Comparison of ENCODE assay signal across 18 mouse cellular contexts in genomic region chr15:93358346-93359095, GRCm38 (mm10).
"Had no signal": no experiment of that assay in that cellular context is flagged by ENCODE, and none has a peak within 500 bp of the region (broad histone marks: within the 10 kb centered on the region; RNA-seq: fewer than 3 reads in every experiment).

No protein-coding gene starts in this region.

- H3K9ac ChIP-seq: kidney, embryonic 15.5 days; limb, embryonic 13.5 days; liver, embryonic 13.5 days; lung, embryonic 14.5 days had no signal

- H3K27me3 ChIP-seq: kidney, embryonic 15.5 days; limb, embryonic 13.5 days; liver, embryonic 13.5 days had no signal

- H3K27ac ChIP-seq: kidney, embryonic 15.5 days; limb, embryonic 10.5 days; limb, embryonic 13.5 days; liver, embryonic 13.5 days; macrophage; stomach, postnatal 0 days had no signal

- H3K36me3 ChIP-seq: kidney, embryonic 15.5 days; limb, embryonic 10.5 days; limb, embryonic 13.5 days; liver, embryonic 13.5 days had no signal

- H3K4me2 ChIP-seq: kidney, embryonic 15.5 days; limb, embryonic 13.5 days; liver, embryonic 13.5 days; lung, embryonic 14.5 days; midbrain, embryonic 11.5 days had no signal

- ATAC-seq: lung, postnatal 0 days had no signal

- H3K4me1 ChIP-seq: kidney, embryonic 15.5 days; limb, embryonic 10.5 days; limb, embryonic 13.5 days; liver, embryonic 13.5 days had no signal

- H3K4me3 ChIP-seq: kidney, embryonic 15.5 days; limb, embryonic 10.5 days; limb, embryonic 13.5 days; liver, embryonic 13.5 days had no signal

- H3K9me3 ChIP-seq: kidney, embryonic 15.5 days; limb, embryonic 10.5 days; limb, embryonic 13.5 days; liver, embryonic 13.5 days had no signal

- DNase-seq: kidney, adult 11 months; kidney, adult 8-10 months; kidney, postnatal 14 days; kidney, postnatal 4 days; liver, embryonic 13.5 days; lung, embryonic 14.5 days; midbrain, embryonic 14.5 days; right cerebral cortex, adult 18-20 months; right cerebral cortex, postnatal 14 days; right cerebral cortex, postnatal 4 days; thymus, postnatal 25 days had no signal
